ENCODE assay signal across 27 mouse cellular contexts in the genomic region with DNA sequence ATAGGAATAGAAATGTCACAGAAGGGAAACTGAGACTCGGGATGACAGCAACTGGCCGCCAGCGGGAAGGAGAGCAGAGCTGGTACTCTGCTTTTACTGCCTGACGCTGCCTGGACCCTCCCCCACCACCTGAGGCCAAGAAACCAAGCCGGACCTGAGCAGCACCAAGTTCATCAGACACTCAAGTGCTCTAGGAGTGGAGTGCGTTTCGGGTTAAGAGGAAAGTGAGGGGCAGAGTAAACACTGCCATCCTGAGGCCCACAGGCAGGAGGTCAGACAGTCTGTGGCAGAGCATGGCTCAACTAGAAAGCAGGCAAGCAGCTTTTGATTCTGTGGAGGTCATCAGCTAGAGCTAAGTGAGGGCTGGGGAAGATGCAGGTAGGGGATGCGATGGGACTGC. TPM values are rescaled to one million over a fixed set of nuclear protein-coding genes. Genes with fewer than 3 reads are reported as not detected.
DNase-seq lines count a peak whose midpoint lies in the region; ATAC-seq and TF ChIP-seq lines count a peak whose summit lies in the region.
"Had no signal": no experiment of that assay in that cellular context is flagged by ENCODE, and none has a peak within 500 bp of the region (broad histone marks: within the 10 kb centered on the region; RNA-seq: fewer than 3 reads in every experiment).

No protein-coding gene starts in this region.

- no peak for TF ChIP-seq CTCF in lung, embryonic 14.5 days (IDR thresholded peaks at IDR 0.05; ENCODE audit: low read depth)
- TF ChIP-seq CTCF in E14TG2a.4 (conservative IDR thresholded peaks at IDR 0.05; ENCODE audit: low read length), result no peak

- H3K27me3 ChIP-seq in lung, embryonic 14.5 days (ENCODE audit: insufficient read depth, low read length), result no peaks in the 10 kb centered on the region
- no peaks in the 10 kb centered on the region for H3K27me3 ChIP-seq in lung, embryonic 16.5 days (ENCODE audit: control insufficient read depth, insufficient read depth, low read depth, low read length)
- no peaks in the 10 kb centered on the region; the same call in 1 of the 2 replicates for H3K27me3 ChIP-seq in E14TG2a.4 (ENCODE audit: insufficient read depth, low read length)
- H3K27me3 ChIP-seq: embryonic facial prominence, embryonic 13.5 days; embryonic facial prominence, embryonic 15.5 days; forebrain, embryonic 13.5 days; forebrain, embryonic 15.5 days had no signal

- H3K4me3 ChIP-seq in lung, embryonic 14.5 days (ENCODE audit: low read depth, low read length), result no peak overlapping the region
- H3K4me3 ChIP-seq in lung, embryonic 16.5 days (ENCODE audit: low read length), result no peak overlapping the region
- H3K4me3 ChIP-seq in E14TG2a.4 (replicated peaks; ENCODE audit: low read length), result peak overlapping the region; percentile 47
- H3K4me3 ChIP-seq: embryonic facial prominence, embryonic 13.5 days; embryonic facial prominence, embryonic 15.5 days; erythroblast, embryonic 14.5 days; forebrain, embryonic 10.5 days; forebrain, embryonic 13.5 days; forebrain, embryonic 15.5 days had no signal

- 38% methylated on average over 8 of the region's 8 CpGs for WGBS in lung, embryonic 14.5 days
- 37% methylated on average over 8 of the region's 8 CpGs for WGBS in lung, embryonic 16.5 days

- H3K9me3 ChIP-seq in lung, embryonic 14.5 days (ENCODE audit: low read depth, low read length), result no peaks in the 10 kb centered on the region
- no peaks in the 10 kb centered on the region for H3K9me3 ChIP-seq in lung, embryonic 16.5 days (ENCODE audit: control insufficient read depth, low read length)
- no peaks in the 10 kb centered on the region for H3K9me3 ChIP-seq in E14TG2a.4 (ENCODE audit: low read length)
- H3K9me3 ChIP-seq: embryonic facial prominence, embryonic 13.5 days; embryonic facial prominence, embryonic 15.5 days; forebrain, embryonic 10.5 days; forebrain, embryonic 13.5 days; forebrain, embryonic 15.5 days had no signal

- no peaks in the 10 kb centered on the region for H3K4me1 ChIP-seq in lung, embryonic 14.5 days (ENCODE audit: insufficient read depth)
- peaks cover 2% of the 10 kb centered on the region; the same call in 1 of the 2 replicates for H3K4me1 ChIP-seq in lung, embryonic 16.5 days (replicated peaks; ENCODE audit: control insufficient read depth, insufficient read depth, low read length)
- H3K4me1 ChIP-seq in E14TG2a.4 (replicated peaks; ENCODE audit: low read depth, low read length), result peaks cover 46% of the 10 kb centered on the region
- H3K4me1 ChIP-seq: embryonic facial prominence, embryonic 13.5 days; embryonic facial prominence, embryonic 15.5 days; forebrain, embryonic 13.5 days; forebrain, embryonic 15.5 days had no signal

- H3K9ac ChIP-seq in lung, embryonic 14.5 days, result no peak overlapping the region
- no peak overlapping the region for H3K9ac ChIP-seq in lung, embryonic 16.5 days (ENCODE audit: low read length)
- H3K9ac ChIP-seq: embryonic facial prominence, embryonic 13.5 days; embryonic facial prominence, embryonic 15.5 days; forebrain, embryonic 13.5 days; forebrain, embryonic 15.5 days had no signal

- peak; percentile 17 for DNase-seq in lung, embryonic 14.5 days
- DNase-seq in lung, postnatal 14 days, result no peak
- no peak for DNase-seq in lung, postnatal 25 days (ENCODE audit: low spot score)
- peak; percentile 22 to 50 for DNase-seq in lung, postnatal 4 days
- no peak for DNase-seq in thymus, adult 18-20 months
- DNase-seq: adrenal gland, adult 2 months; adrenal gland, postnatal 10 days; adrenal gland, postnatal 25 days; B cell, adult 2 months; cerebellum, adult 11 months; cerebellum, adult 18-20 months; cerebellum, adult 8-10 months; cerebellum, adult 9-11 months; cerebellum, postnatal 14 days; cerebellum, postnatal 36 days; embryo, embryonic 11 days had no signal

- H3K4me2 ChIP-seq in lung, embryonic 14.5 days, result 0 out of 2 replicates have a peak overlapping the region, but pooled peaks have one; percentile 3
- no peak overlapping the region for H3K4me2 ChIP-seq in lung, embryonic 16.5 days (ENCODE audit: low read depth, low read length)
- H3K4me2 ChIP-seq: embryonic facial prominence, embryonic 13.5 days; embryonic facial prominence, embryonic 15.5 days; forebrain, embryonic 13.5 days; forebrain, embryonic 15.5 days had no signal

- no peaks in the 10 kb centered on the region for H3K36me3 ChIP-seq in lung, embryonic 14.5 days (ENCODE audit: insufficient read depth)
- no peaks in the 10 kb centered on the region for H3K36me3 ChIP-seq in lung, embryonic 16.5 days (ENCODE audit: control insufficient read depth, insufficient read depth, low read length)
- no peaks in the 10 kb centered on the region for H3K36me3 ChIP-seq in E14TG2a.4 (ENCODE audit: insufficient read depth, low read length)
- H3K36me3 ChIP-seq: embryonic facial prominence, embryonic 13.5 days; embryonic facial prominence, embryonic 15.5 days; forebrain, embryonic 10.5 days; forebrain, embryonic 15.5 days had no signal

- ATAC-seq in lung, embryonic 14.5 days (ENCODE audit: insufficient read depth), result no peak
- ATAC-seq in lung, embryonic 16.5 days (ENCODE audit: low read depth), result peak; percentile 73
- ATAC-seq: CD4-positive, CD25-positive, alpha-beta regulatory T cell, adult 4 months; forebrain, embryonic 13.5 days; forebrain, embryonic 15.5 days had no signal

- H3K27ac ChIP-seq in lung, embryonic 14.5 days (ENCODE audit: low read depth), result peak overlapping the region; percentile 36; the same call in 1 of the 2 replicates
- peak overlapping the region; percentile 44 for H3K27ac ChIP-seq in lung, embryonic 16.5 days (ENCODE audit: low read length)
- H3K27ac ChIP-seq: embryonic facial prominence, embryonic 13.5 days; embryonic facial prominence, embryonic 15.5 days; forebrain, embryonic 10.5 days; forebrain, embryonic 13.5 days; forebrain, embryonic 15.5 days had no signal

RNA-seq across cellular contexts. Expression of a gene that starts 7.4 kb away (rescaled TPM):
- 9.6 and 11.3 TPM in 2 replicates for polyA plus RNA-seq in lung, embryonic 14.5 days (2014; fragmentation: Nextera tagmentation; extraction: Ambion mirVana)
- 12.3 and 12.8 TPM in 2 replicates for polyA plus RNA-seq in lung, embryonic 16.5 days (2015; fragmentation: Nextera tagmentation; extraction: Ambion mirVana)

RNA-seq across cellular contexts. Expression of a gene that starts 23.3 kb away (rescaled TPM):
- polyA plus RNA-seq in lung, embryonic 14.5 days (2014; fragmentation: Nextera tagmentation; extraction: Ambion mirVana), result 30.0 and 34.3 TPM in 2 replicates
- polyA plus RNA-seq in lung, embryonic 16.5 days (2015; fragmentation: Nextera tagmentation; extraction: Ambion mirVana), result 27.7 and 31.7 TPM in 2 replicates

RNA-seq across cellular contexts. Expression of a gene that starts 34.5 kb away (rescaled TPM):
- 78.8 and 80.2 TPM in 2 replicates for polyA plus RNA-seq in lung, embryonic 14.5 days (2014; fragmentation: Nextera tagmentation; extraction: Ambion mirVana)
- 72.9 and 74.6 TPM in 2 replicates for polyA plus RNA-seq in lung, embryonic 16.5 days (2015; fragmentation: Nextera tagmentation; extraction: Ambion mirVana)

RNA-seq across cellular contexts. Expression of a gene that starts 34.6 kb away (rescaled TPM):
- polyA plus RNA-seq in lung, embryonic 14.5 days (2014; fragmentation: Nextera tagmentation; extraction: Ambion mirVana), result 825 and 884 TPM in 2 replicates
- polyA plus RNA-seq in lung, embryonic 16.5 days (2015; fragmentation: Nextera tagmentation; extraction: Ambion mirVana), result 757 and 774 TPM in 2 replicates

RNA-seq across cellular contexts. Expression of a gene that starts 37.1 kb away (rescaled TPM):
- not detected in 2 replicates for polyA plus RNA-seq in lung, embryonic 14.5 days (2014; fragmentation: Nextera tagmentation; extraction: Ambion mirVana)
- not detected in 2 replicates for polyA plus RNA-seq in lung, embryonic 16.5 days (2015; fragmentation: Nextera tagmentation; extraction: Ambion mirVana)
- polyA plus RNA-seq: adrenal gland, adult 2 months; brain, embryonic 14.5 days; CD4-positive, CD25-positive, alpha-beta regulatory T cell, adult 4 months; embryonic facial prominence, embryonic 11.5 days; embryonic facial prominence, embryonic 13.5 days; embryonic facial prominence, embryonic 15.5 days; erythroblast, embryonic 14.5 days; forebrain, embryonic 10.5 days; forebrain, embryonic 13.5 days; forebrain, embryonic 15.5 days had no signal

Comparison
In these comparisons a context has a peak if more than half of its experiments do, and no peak if none do; other contexts are left out.
1. DNase-seq: peak in lung, embryonic 14.5 days (single experiment) and lung, postnatal 4 days (2 of 2); none in lung, postnatal 14 days (single experiment), lung, postnatal 25 days (single experiment) and thymus, adult 18-20 months (0 of 2).